Mouse (Mus musculus): ENCODE measurements around the gene Ammecr1.

DNA sequence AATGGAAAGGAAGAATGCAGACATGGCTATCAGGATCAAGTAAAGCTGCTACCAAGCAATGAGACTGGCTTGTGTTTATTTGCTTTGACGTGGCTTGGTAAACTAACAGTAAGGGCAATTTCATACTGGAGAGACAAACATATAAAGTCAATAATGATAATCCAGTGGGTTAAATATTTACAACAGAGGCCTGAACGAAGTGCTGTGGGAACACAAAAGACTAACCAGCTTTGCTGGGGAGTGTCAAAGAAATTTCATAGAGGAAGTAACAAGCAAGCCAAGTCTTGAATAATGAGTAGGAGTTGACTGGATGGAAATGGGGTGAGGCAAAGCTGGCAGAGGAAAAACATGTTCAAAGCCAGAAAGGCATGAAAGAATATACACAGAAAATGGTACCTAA, 63.9 kb downstream of the Ammecr1 start:
- TF ChIP-seq CTCF (conservative IDR thresholded peaks at IDR 0.05; ENCODE audit: low read length) (no peak), POU5F1 (IDR thresholded peaks at IDR 0.05; ENCODE audit: borderline replicate concordance, low read length) (no peak), NANOG (IDR thresholded peaks at IDR 0.05; ENCODE audit: borderline replicate concordance, low read length) (no peak)

Data from E14TG2a.4 (cell line).